Mouse (Mus musculus) lung, adult 18-20 months (tissue): ENCODE measurements around the gene Glud1.
A peak's percentile ranks its signal among the peaks of the same experiment; 100 is the strongest.

Experiments used
- DNase-seq, 2 experiments: peaks; one replicate each; pipeline ENCODE4 v3.0.0; 2022; ENCODE audit warnings: mixed read lengths in 2 of 2

The Glud1 gene

DNA sequence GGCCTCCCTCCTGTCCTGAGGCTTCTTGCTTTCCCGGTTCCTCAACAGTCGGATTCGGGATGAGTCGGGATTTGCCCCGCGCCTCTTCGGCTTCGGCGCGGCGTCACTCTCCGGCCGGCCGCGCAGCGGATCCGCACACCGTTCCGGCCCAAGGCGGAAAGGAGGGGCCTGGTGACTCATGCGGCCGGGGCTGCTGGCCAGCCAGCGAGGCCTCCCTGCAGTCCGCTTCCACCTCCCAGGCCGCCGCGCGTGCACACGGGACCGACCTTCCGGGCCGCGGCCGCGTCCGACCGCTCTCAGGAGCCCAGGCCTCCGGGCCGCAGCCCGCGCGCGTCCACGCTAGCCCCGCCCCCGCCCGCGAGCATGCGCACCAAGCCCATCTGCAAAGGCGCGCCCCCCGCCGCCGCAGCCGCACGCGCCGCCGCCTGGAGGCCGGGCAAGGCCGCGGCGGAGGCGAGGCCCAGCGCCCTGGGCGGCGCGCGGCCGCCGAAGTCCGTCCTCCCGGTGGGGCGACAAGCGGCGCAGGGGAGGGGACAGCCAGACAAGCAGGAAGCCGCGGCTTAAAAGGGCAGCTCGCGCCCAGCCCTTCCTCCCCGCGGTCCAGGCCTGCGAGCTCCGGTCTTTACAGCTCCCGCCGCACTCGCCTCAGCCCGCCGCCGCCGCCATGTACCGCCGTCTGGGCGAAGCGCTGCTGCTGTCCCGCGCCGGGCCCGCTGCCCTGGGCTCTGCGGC is at the start of gene Glud1, which contains the start of gene Shld2:
Gene Glud1 (plus strand): TSS at position 494 of the 732 bp plus-strand sequence.
Gene Shld2 (minus strand): TSS at position 260 of the 732 bp plus-strand sequence.
- peak; percentile 96 to 97 for DNase-seq

DNA sequence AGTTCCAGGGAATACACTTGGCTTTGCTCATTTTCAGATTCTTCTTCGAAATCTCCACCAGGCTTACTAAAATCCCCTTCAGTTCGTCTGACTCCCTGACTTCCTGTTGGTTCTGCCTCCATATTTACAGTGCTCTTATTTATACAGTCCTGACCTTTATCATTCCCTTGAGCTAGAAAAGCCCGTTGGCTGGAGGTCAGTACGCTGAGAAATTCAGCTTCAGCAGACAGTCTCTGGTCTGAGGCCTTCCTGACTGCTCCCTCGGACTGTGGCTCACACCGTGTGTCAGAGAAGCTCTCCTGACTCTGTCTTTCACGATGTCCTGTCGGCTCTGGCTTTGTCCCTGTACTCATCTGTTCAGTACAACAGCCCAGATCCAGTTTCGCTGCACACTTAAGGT is 42.5 kb upstream of the Glud1 start:
- DNase-seq: no peak

DNA sequence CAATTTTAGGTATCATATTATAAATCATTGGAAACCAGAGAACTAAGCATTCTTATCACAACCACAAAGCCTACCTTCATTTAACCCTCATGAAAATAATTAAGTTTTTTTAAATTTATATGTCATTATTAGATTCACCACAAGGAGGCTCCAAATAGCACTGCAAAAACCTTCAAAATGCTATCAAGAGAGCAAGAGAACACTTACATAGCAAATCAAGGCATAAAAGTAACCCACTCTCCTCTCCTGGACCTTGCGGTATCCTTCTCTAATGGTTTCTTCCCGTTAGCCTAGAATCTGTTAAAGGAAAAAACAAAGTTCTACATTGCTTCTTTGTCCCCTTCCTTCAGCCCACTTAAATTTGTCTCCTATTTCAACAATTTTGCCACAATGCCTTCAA is 37.2 kb upstream of the Glud1 start:
- DNase-seq: no peak

DNA sequence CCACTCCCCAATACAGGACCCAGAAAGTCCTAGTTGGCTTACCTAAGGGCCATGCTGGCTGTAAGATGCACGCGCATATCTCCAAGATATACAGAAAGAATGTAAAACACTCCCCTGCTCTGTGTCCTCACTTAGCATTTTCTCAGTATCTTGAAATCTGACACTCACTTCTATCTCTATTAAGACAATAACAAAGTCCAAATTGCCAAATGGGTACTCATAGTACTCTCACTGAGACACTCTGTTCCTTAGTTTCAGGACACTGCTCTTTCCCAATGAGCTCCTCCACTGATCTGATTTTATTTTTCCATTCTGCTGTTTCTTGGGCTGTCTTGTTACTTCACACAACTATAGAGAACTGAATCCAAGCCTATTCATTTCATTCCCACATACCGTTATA is 36.4 kb upstream of the Glud1 start:
- DNase-seq: no peak

DNA sequence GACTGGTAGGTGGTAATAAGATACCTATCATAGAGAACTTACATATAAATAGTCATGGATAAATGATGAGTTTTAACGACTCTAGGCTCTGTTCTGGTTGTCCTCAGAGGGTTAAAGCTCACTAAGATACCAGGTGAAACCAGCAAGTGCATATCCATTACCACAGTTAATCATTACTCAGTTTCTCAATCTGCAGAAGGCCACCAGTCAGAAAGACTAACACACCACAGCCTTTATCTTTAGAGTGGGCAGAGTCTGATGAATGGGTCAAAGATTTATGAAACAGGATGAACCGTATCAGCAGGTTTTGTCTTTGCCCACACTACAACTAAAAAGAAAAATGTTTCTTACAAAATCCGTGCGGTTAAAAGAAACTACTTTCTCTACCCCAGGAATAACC is 35.3 kb upstream of the Glud1 start:
- no peak for DNase-seq

DNA sequence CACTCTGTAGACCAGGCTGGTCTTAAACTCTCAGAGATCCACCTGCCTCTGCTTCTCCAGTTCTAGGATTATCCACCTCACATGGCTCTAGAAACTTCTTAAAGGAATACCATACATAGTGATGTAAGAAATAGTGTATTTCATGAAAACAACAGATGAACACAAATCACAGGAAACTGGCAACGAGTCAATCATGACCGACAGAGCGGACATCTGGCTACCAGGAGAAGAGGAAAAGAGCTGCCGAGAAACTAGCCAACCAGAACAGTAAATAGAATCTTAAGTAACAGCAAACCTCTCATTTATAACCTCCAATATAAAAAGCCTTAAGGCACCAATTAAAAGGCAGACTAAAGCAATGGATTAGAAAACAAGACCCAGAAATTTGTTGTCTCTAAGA is 30.8 kb upstream of the Glud1 start:
- no peak for DNase-seq

DNA sequence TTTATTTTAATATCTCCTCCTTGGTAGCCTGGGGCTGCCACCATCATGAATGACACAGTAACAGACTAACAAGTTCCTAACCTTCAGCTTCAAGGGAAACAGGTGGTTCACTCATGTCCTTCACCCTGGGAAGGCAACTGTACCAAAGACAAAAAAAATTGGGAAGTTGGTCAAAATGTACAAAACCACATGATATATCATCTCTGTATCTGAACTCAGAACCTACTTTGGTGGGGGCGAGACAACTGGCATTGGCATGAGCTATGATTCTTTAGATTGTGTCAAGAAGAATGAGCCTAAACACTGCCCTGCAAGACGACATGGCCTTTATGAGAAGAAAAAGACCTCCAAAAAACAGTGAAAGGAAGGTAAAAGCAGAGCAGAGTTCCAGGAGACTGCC is 29.7 kb upstream of the Glud1 start:
- DNase-seq: no peak

DNA sequence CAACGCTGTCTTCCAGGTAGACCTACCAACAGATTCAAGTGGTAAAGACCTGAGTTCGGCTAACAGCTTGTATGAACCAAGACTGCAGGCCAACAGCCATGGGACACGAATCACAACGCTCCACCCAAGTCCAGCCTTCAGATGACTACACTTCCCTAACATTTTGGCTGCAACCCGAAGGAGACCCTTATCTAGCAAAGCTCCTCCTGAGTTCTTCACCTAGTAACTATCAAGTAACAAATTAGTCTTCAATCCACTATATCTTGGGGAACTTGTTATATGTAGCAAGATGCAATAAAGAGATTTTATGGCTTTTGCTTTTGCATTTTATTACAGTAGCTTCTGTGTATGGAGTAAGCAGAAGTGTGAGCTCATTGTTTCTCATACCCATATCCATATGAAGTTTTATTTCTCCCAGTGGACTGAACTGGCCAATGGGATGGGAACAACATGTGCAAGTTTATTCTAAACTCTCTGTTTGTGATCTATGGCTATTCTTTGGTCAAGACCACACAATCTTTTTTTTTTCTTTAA is 28.7 kb upstream of the Glud1 start:
- DNase-seq: no peak

DNA sequence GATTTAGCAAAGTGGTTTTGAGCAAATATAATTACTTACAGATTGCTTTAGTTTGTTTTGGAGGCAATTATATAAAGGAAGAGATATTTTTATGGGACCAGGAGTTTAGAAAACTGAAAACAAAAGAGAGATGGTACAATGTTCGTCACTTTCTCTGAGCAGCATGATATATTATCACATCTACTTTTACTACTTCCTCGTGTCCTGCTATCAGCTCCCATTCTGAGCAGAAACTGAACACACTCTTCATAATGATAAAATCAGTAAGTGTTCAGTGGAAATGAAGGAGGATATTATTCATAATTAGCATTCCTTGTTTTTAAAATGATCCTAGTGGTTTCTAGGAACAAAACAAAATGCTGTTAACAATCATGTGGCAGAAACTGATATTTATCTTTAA is 22.1 kb upstream of the Glud1 start:
- DNase-seq: no peak

DNA sequence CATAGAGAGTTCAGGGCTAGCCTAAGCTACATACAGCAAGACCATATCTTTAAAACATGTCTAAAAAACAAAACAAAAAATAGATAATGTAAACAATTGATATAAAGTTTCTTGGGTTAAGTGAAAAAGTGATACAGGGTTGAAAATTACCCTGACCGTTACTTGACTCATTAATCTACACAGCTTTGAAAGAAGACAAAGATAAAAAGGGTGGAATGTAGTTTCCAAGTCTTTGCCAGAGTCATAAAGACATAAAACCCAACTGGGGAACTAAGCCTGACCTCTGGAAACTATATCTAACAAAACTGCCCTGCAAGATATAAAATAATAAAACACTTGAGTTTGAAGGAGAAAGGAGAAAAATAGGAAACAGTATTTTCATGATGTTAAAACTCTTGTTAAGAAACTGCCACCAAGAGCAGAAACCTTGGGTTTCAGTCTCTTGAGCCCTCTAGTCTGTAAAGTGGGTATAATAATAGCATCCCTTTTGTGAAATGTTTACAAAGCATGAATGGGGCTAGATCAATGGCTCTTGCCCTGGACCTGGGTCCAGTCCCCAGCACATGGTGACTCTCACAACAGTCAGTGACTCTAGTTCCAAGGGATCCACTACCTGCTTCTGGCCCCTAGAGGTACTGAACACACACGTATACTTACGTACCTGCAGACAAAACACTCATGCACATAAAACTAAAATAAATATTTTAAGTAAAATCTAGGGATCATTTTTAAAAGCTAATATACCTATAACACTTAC is 21.1 kb upstream of the Glud1 start:
- DNase-seq: no peak

DNA sequence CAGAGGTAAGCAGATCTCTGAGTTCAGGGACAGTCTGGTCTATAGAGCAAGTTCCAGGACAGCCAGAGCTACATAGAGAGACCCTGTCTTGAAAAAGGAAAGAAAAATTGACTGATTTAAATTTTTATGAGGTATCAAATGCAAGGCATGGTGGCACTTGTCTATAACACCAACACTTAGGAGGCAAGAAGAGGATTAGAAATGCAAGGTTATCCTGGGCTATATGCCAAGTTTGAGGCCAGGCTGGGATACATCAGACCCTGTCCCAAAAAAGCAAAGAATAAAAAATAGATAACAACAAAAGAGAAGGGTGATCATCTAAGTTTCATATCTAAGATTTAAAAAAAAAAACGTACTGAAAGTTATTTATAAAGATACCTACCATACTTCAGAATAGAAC is 20.3 kb upstream of the Glud1 start:
- no peak for DNase-seq

DNA sequence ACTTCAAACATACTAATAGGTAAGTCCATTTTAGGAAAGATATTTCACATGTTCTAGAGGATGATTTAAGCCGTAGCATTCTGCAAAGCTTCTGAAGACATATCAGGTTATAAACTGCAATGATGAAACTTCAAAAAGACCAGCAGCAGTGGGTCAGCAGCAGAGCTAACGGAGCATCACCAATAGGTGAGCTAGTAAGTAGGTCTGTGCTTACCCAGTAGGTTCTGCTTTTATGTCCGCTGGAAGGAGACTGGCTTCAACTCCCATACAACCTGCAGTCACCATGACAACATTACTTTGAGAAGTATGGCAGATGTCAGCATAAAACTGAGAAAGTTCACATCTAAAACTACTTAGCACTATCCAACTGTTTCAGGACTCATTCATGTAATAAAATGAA is 16.9 kb upstream of the Glud1 start:
- no peak for DNase-seq

DNA sequence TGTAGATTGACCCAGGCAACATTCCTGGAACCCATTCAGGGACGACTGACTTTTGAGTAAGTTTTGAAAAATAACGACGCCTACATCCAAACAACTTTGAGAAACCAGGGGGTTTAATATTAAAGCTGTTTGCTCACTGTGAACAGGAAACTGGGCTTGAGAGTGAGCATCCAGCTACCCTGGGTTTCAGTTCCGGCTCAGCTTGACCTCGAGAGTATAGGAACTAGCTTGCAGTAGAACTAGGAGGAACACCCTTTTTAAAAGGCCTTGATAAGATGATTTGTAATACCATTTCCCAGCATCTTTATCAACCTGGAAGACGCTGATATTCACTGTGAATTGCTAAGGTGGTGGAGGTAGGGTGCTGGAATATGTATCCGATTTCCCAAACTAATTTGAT is 14.2 kb upstream of the Glud1 start:
- peak in 1 of 2 experiments; percentile 20 for DNase-seq

DNA sequence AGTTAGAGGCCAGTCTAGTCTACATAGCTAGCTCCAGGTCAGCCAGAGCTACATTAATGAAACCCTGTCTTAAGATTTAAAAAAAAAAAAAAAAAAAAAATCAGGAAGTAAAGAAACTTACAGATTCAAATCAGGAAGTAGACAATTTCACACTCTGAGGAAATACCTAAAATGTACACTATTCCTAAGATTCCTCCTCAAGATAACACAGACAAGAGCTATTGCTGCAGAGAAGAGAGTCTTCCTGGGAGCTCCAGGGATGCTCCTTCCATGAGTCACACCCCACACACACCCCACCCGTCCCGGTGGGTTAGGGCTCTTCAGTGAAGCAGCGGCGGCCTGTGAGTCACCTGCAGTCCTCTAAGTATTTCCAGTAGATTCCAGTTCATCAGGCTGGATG is 13.5 kb upstream of the Glud1 start:
- peak; percentile 49 to 56 for DNase-seq

DNA sequence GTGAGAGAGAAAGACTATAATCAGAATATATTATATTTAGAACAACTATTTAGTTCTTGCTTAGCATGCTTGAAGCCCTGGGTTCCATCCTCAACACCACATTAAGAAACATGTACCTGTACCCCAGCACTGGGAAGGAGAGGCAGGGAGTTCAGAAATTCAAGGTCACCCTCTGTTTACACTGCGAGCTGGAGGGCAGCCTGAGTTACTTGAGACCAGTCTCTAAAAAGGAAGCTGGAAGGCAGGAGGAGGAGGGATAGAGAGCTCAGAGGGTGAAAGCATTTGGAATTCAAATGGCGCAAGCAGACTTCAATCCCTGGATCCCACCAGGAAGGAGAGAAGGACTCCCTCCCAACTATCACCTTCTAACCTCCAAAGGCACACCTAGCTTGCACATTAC is 12.9 kb upstream of the Glud1 start:
- DNase-seq: peak; percentile 29 to 35

DNA sequence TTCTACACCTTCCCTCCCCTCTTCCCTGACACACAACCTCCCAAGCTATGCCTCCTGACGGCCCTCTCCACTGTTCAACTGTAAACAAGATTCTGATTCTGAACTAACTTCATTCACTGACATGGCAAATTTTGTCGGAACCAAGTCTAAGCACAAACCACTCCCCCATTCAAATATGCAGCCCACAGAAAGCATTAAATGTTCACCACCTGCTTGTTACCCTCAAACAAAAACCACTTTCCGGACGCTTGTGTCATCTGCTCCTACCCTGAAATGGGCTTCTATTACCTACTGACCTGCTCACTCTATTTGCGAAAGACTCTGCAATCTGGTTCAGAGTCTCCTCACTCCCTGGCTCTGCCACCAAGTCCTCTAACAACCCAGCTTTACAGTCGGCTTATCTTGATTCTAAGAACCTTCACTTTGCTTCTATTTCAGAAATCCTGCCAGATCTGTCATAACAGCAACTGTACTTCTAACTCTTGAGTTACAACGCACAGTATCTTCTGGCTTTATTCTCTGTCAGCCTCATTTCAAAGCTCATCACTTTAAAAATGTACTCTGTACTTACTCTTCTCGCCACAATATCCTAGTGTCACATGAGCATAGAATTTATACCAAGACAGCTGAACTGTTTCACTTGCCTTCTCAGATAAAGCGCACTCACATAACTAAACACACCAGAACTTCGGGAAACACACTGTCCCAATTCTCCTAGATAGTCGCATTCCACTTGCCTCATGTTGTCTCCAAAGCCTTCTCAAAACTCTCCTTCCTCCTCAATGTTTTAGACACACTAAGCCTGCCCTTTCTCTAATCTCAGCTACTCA is 11.4 kb upstream of the Glud1 start:
- DNase-seq: no peak

DNA sequence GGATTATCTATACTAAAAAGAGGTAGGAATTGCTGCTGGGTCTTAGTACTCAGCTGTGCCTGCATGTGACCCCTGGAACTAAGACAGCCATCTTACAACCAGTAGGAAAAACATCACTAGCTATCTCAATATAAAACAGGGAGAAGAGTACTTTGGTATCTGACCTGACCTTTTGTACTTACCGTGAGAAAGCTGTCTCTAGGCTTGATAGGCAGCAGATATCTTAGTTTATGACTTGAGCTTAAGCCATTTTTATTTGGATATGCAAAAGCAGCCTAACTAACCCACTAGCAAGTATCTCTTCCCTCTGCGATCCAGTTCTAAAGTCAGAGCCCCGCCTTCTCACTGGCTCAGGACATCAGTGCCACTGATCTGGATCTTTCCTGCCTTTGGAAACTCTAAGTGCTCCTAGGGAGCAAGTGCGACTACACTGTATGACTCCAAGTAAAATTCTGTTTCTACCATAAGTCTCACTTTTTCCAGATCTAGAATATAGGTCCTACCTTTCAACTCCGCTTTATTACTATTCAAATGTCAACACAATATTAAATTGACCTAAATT is 7.8 kb upstream of the Glud1 start:
- DNase-seq: no peak

DNA sequence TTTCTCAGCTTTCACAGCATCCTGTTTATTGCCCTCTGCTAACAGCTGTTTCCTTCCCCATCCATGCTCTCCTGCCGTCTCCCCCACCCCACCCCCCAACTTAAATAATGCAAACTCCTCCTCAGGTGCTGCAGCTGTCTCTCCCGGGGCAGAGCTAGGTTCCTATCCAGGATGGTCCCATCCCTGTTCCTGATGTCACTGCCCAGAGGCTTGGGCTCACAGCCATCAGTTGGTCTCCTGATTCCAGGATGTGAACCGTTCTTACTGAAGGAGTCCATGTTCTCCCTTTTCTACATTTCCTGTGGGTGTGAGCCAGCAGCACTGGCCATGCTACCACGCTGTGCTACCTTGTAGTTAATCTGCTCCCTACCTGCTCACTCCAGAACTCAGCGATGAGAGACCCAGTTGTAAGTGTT is 7.3 kb upstream of the Glud1 start:
- peak in 1 of 2 experiments; percentile 12 for DNase-seq

DNA sequence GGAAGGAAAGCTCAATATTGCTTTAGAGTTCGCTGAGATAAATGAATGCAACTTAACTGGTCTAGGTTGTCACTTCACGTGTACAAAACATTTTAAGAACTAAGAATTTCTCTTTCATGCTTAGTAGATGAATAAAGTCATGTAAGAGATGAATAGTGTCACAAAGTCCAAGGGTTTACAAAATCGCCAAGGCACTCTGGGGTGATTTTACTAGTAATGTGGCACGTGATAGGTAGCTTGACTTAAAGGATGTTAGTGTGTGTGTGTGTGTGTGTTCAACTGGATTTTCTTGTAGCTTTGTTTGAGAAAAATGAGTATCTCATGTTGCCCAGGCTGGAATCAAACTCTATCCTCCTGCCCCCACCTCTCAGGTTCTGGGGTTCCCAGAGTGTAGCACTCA is 1.3 kb upstream of the Glud1 start:
- DNase-seq: no peak

DNA sequence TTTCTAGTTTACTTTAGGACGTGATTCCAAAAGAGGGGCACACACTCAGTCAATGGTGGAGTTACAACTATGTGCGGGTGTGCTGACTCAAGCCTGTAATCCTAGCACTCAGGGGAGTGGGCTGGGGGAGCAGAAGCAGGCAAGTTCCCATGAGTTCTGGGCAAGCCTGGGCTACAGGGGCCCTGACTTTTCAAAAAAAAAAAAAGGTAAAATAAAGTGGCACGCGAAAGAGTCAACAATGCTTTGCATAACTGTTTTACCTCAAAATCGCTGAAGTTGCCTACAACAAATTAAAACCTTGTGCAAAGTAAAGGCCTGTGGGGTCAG is 657 bp upstream of the Glud1 start:
- no peak for DNase-seq

DNA sequence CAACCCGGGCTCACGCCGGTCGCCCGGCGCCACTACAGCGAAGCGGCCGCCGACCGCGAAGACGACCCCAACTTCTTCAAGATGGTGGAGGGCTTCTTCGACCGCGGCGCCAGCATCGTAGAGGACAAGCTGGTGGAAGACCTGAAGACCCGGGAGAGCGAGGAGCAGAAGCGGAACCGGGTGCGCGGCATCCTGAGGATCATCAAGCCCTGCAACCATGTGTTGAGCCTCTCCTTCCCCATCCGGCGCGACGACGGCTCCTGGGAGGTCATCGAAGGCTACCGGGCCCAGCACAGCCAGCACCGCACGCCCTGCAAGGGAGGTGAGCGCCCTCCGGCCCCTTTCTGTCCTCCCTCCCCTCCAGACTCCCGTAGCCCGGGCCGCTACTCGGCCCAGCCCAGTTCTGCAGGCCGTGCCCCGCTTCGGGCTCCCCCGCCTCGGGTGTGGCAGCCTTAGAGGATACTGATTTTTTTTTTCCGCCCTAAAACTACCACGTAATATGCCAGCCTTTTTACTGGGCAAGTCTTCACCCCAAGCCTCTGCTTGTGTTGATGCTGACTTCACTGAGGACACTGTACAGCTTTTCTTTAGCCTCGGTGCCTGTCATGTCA is 599 bp downstream of the Glud1 start:
- DNase-seq: peak; percentile 61 to 67

DNA sequence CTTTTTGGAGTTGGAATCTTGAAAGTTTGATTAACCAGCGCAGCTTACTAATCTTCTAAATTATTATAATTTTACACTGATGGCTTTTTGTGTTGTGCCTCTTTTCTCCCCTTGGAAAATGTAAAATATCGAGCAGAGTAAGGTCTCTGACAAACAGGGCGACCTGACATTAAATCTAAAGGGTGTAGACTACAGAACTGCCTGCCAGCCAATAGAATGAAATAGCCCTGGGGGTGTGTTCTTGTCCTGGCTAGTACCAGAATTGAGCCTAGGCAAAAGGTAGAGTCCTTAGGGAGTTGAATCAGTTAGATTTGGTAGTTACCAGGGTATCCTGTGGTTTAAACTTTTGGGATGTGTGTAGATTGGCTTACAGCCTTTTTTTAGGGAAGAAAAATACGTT is 1.2 kb downstream of the Glud1 start:
- DNase-seq: peak in 1 of 2 experiments; percentile 24
